Mouse (Mus musculus) gastrocnemius, postnatal 25 days (tissue): Measurements from ENCODE around the gene Zfp280d. TPM values are rescaled to one million over a fixed set of nuclear protein-coding genes. Genes with fewer than 3 reads are reported as not detected.

ENCODE experiments used
- total RNA-seq, 2 experiments: library from RNA; stranded (reverse); gene quantifications; 1 replicate in 1 of 2; 2 replicates in 1 of 2; pipeline ENCODE4 v1.2.3; 2021

The Zfp280d gene
- total RNA-seq, 2 experiments from 2014 or later = 14.3 to 16.6 TPM

Other genes starting within 250 kb of the Zfp280d start
- 10 to 100 TPM; 25.1 to 25.9 TPM for gene Tcf12, start 163.0 kb upstream of the Zfp280d start, total RNA-seq
- under 1 TPM; 0.10 to 0.21 TPM for gene Mns1, start 163.2 kb downstream of the Zfp280d start, total RNA-seq
- gene Tex9, start 217.4 kb downstream of the Zfp280d start, total RNA-seq = 1 to 10 TPM; 1.2 to 1.9 TPM